Mouse (Mus musculus) left cerebral cortex, postnatal 25 days (tissue): ENCODE measurements around the gene Gypa. TPM values are rescaled to one million over a fixed set of nuclear protein-coding genes. Genes with fewer than 3 reads are reported as not detected.

Experiments
- DNase-seq, 2 experiments: peaks; one replicate each; pipeline ENCODE4 v3.0.0; 2022; ENCODE audit warnings: low spot score in 2 of 2, mixed read lengths in 1 of 2
- intact Hi-C: fragments of 180-260 bp; cut with DNase I; formaldehyde crosslinking; loops from one replicate; pipeline ENCODE4 v1.15.1; 2025
- total RNA-seq, 2 experiments: library from RNA; stranded (reverse); gene quantifications; 2 replicates each; pipeline ENCODE4 v1.2.3; 2021

Gene Gypa
- total RNA-seq, 2 experiments from 2014 or later = not detected

DNA sequence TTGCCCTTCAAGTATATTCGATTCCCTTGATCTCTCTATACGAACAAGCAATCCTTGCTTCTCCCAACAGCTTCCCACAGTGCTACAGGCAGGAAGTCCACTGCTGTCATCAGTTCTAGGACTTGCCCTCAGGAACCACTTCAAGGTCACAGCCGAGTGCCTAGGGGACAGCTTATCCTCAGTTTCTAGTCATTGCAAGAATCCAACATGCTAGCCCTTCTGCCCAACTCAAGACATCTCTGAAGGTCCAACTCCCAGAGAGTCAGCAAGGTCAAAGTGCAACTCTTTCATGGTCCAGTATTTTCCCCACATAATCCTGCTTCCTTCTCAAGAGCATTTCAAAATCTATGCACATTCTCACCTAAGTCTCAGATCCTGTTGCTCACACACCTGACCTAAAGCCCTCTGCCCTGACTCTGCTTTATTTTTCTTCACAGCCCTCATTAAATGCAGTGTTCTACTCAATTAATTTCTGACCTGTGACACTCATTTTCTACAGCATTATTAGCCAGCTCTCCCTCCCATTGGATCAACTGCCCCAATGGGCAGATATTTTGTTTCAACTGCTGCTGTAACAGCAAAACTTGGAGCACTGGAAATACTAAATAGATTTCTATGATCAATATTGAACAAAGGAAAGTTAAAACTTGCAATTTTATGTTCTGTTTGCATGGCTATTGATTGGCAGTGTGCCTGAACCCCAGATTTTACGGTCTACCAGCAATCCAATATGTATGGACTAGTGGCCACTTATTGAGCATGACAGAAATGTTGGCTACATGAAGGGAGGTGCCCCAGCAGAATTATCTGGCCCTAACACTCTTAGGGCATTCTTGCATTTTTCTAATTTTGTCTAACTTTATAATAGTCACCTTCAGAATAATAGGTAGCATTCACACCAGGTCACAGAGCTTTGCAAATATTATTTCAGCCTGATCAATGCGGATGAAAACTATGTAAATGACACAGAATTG lies 33.1 kb downstream of the Gypa start:
- intact Hi-C loops = no loop called here
- no peak for DNase-seq

DNA sequence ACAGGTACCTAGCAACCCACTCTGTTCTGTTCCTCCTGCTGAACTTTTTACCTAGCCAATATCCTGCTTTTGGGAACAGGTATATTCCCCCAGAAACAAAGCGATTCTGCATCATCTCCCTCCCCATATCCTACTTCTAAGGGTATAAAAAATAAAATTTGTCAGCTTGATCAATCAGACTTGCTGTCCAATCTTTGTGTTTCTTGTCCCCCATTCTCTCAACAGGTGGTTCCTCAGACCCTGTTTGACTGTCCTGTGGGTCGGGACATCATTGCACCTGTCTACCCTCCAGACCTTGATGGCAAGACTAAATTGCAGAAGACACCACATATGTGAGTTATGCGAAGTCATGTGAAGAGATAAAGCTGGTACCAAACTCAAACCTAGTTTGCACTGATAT lies 48.3 kb downstream of the Gypa start:
- intact Hi-C loops = no loop called here
- DNase-seq = no peak

DNA sequence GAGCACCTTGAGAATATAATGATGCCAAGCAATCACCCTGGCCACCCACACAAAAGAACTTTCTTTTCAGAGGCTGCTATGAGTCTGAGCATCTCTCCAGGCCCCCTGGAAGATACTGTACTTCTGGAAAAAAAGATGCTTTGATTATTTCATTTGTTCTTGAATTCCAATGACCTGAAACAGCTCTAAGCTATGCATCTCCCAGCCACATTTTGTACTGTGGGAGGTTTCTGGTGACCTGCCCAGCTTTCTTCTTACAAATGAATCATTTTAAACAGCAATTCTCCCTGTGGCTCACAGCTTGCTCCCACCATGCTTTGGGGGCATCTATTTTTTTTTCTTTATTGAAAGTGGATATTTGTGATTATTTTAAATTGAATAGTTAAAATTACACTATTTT lies 56.9 kb downstream of the Gypa start:
- intact Hi-C loops = no loop called here
- peak in 1 of 2 experiments; percentile 19 for DNase-seq

DNA sequence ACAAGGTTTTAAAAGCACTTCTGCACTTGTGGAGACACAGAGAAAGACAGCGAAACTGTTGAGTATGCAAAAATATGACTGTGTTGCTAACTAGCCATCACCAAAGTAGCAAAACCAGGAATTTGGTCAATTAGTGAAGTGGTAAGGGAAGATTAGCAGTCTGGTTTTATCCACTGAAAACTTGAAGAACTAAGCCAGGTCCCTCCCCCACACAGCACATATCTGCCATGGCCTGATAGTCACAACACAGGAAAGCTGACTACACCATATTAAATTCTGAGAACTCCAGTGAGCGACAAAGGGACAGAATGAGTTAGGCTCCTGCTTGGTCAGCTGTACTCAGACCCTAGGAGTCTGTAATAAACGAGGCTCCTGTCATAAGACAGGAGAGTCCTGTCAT lies 57.7 kb downstream of the Gypa start:
- DNase-seq = no peak
- intact Hi-C loops = no loop called here

DNA sequence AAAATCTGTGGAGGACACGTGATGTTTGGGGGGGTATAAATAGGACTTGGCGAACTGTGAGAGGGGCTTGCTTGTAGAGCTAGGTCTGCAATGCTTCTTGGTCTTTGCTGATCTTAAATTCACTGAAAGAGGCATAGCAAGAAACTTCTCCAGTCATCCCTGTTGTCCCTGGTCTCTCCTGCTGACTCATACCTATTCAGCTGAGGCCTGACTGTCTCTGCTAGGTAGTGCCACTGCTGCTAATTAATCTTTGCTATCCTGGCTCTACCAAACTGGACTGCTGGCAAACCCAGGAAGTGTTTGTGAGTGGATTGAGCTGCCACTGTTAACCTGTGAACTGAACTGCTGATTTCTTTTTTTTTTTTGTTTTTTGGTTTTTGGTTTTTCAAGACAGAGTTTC lies 61.4 kb downstream of the Gypa start:
- DNase-seq = no peak
- intact Hi-C loops = no loop called here

Other genes starting within 250 kb of the Gypa start
- gene Frem3, start 117.3 kb downstream of the Gypa start, total RNA-seq = under 1 TPM; 0.25 to 0.39 TPM
- 10 to 100 TPM; 54.3 to 54.6 TPM for gene Smarca5, start 245.7 kb downstream of the Gypa start, total RNA-seq